Mouse (Mus musculus): Measurements from ENCODE around the gene Msrb2. TPM values are rescaled to one million over a fixed set of nuclear protein-coding genes. Genes with fewer than 3 reads are reported as not detected.

Gene Msrb2
- total RNA-seq (2021): 10 to 100 TPM; 25.2 to 27.6 TPM
- long read RNA-seq, experiment 1, transcript Msrb2-201 (5 exons, 1,196 nt): major isoform, 61 of 83 reads
- long read RNA-seq, experiment 1, partial matches to known transcripts: 0 of 83 reads
- long read RNA-seq, experiment 1, other reads (novel, unspliced or antisense): 22 of 83 reads
- long read RNA-seq, experiment 2, transcript Msrb2-201 (5 exons, 1,196 nt): major isoform, 40 of 51 reads
- long read RNA-seq, experiment 2, partial matches to known transcripts: 1 of 51 reads
- long read RNA-seq, experiment 2, other reads (novel, unspliced or antisense): 10 of 51 reads

DNA sequence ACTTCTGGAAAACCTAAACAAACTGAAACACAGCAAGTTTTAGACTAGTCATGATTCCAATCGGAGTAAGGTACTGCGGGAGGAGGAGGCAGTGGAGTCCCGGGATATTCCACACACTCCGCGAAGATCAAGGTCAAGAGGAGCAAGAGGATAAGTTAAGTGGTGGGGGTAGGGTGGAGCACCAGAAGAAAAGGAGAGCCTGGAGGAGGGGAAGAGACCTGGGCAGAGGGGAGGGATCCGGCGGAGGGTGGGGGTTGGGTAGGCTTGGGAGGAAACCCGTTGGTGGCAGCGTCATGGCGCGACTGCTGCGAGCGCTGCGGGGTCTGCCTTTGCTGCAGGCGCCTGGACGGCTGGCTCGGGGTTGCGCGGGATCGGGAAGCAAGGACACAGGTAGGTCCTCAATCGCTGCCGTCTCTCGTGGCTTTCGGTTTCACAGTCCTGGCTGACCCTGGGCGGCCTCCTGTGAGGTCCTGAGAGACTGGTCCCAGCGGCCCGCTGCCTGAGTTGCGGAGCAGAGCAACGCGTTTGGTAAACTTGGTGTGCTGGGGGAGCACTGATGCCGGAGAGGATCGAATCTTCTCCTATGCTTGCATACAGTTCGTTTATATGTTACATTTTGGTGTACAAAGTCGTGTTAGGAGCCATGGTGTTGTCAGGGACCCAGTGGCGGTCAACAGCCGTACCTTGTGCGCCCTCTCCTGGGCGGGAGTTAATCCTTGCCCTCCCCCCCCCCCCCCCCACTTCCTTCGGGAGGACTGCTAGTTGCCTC, at the start of gene Msrb2:
TSS of gene Msrb2 (plus strand) at position 51 of the 769 bp plus-strand sequence.
- peak; percentile 84 for DNase-seq

DNA sequence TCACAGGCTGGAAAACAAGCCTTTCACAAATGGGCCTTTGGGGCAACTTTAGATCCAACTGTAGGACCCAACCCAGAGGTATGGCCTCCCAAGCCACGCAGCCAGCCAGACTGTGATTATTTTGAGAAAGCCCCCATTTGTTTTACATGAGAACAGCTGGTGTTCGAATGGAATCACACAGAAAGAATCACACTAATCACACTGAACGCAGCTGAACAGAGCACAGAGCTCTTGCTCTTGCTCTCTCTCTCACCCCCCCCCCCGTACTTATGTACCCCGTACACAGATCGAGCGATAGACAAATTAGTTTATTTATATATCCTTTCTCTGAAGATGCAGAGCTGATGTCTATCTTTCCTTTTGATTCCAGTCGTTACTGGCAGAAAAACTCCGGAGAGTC, 48.8 kb upstream of the Msrb2 start:
- DNase-seq: no peak

GRCm38 (mm10) chr2:19326376-19326775, 44.9 kb upstream of the Msrb2 start:
- no peak for DNase-seq

GRCm38 (mm10) chr2:19327811-19328210, 43.4 kb upstream of the Msrb2 start:
- DNase-seq: no peak

DNA sequence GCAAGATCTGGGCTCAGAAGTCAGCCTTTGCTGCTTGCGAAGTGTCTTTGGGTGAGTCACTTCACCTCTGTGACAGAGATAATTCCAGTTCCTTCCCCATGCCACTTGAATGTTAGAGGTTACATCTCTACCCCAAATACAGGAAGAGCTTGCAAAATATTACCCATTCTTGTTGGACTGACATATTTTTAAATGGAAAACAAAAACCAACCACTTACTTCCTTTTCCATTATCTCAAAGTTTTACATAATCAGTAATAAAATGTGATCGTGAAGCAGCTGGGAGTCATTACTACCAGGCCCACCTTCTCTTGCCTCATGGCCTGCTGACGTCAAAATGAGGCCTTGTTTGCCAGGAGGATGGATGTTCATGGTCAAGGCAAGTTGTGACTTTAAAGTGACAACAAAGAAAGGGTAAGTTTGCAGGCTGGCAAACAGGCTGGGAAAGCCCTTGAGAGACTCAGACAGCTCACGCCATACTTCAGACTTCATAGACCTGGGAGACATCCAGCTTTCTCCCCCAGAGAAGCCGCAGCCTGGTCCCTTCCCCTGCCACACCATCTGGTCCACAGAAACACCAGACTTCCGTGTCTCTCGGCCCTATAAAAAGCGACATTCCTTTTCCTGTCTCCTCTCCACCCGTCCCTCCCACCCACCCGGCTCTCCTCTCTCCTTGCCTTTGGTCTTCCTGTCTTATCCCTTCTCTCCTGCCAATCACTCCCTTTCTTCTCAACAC, 27.2 kb upstream of the Msrb2 start:
- peak; percentile 26 for DNase-seq

GRCm38 (mm10) chr2:19344636-19345413, 26.4 kb upstream of the Msrb2 start:
- peak; percentile 91 for DNase-seq

- no peak for DNase-seq
Observed at GRCm38 (mm10) chr2:19345414-19345964, 25.8 kb upstream of the Msrb2 start.

DNA sequence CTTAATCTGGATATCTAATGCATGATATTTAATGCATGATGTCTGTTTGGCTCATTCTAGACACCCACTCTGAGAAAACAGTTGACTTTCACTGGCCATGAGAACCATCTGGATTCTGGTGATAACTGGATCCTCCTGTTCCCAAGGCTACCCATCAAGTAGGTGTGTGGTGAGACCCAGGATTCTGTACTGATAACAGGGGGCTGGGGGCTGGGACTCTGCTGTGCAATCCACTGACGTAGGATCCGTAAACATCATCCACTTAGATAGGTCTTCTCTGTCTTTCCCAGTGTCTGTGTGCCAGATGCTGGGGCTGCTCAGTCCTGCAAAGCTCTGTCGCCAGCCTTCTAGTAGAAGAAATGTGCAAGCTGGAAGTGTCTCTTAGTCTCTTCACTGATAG, 22.8 kb upstream of the Msrb2 start:
- no peak for DNase-seq

DNA sequence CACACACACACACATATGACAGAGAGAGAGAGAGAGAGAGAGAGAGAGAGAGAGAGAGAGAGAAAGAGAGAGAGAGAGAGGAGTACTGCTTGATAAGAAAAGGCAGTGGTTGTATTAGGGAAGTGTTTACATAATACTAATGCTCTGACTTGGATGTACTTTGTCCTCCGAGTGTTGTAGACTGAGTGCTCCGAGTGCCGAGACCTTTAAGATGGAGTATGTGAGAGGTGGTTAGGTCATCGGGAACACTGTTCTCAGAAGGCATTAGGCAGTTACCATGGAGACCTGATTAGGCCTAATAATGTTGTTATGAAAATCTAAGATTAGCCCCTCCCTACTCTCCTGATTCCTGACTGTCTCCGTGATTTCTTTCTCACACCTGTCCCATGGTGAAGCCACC, 21.1 kb upstream of the Msrb2 start:
- DNase-seq: no peak

DNA sequence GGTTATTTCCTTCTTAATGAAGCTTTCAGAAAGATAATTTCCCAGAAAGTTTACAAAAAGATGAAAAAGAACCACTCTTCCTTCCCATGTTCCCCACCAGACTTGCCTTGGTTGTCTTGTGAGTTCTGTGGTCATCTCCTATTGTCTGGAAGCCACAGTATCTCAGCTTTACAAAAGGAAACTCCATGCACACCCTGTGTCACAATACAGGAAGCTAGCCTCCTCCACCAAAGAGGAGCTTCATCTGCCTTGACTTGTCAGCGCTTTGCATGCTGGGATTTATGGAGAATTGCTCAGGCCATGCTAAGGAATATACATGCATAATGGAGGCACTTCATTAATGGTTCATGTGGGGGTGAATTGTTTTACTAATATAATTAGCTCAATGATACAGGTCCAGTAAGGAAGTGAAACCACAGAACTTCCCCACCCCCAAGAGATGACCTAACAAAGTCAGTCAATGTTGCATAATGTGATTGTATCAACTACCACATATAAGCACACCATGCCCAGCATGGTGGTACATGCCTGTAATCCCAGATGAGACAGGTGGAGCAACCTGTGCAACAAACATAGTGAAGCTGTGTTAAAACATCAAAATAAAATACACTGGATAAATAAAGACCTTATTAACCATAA, 19.5 kb upstream of the Msrb2 start:
- no peak for DNase-seq

DNA sequence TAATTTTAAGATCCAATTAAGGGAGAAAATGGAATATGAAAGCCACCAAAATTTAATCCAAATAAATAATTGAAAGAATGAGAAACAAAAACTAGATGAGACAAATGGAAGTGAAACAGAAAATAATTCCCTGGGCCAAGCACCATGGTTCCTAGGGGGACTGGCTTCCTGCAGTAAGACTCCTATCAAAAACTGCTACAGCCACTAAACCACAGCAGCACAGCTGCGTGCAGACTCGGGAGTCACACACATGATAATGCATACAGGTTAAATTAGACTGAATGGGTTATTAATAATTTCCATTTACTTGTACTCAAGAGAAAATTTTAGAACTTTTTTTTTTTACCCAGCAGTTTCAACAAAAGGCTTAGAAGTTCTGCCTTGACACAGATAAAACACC, 18.1 kb upstream of the Msrb2 start:
- DNase-seq: no peak

GRCm38 (mm10) chr2:19362880-19363279, 8.4 kb upstream of the Msrb2 start:
- no peak for DNase-seq

DNA sequence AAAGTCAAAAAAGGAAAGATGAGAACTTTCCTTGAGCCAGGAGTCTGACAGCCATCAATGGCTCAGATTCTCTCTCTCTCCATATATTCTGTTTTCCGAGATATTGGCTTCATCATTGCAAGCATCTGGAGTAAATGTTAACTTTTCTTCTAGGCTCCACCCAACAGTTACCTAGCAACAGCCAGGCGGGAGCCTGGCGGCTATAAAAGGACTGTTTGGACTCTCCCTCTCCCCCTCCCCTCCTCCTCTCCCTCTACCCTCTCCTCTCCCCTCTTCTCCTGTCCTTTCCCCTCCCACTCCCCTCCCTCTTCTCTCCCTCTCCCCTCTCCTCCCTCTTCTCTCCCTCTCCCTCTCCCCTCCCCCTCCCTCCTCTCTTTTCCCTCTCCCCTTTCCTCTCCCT, 4.8 kb upstream of the Msrb2 start:
- no peak for DNase-seq

GRCm38 (mm10) chr2:19367114-19367513, 4.1 kb upstream of the Msrb2 start:
- no peak for DNase-seq

DNA sequence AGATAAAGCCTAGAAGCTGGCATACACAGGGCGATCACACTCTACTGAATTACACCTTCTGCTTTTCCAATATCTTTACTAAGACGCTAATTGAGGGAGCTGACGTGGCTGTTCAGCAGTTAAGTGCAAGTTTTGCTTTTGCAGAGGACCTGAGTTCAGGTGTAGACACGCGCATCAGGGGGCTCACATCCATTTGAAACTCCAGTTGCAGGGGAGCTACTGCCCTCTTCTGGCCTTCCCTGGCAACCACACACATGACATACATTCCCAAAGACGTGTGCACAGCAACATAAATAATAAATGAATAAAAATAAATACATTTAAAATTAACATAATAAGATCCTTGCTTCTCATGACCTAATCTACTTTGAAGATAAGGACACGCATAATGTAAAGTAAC, 2.5 kb downstream of the Msrb2 start:
- DNase-seq: no peak

GRCm38 (mm10) chr2:19380446-19380950, 9.3 kb downstream of the Msrb2 start:
- DNase-seq: no peak

DNA sequence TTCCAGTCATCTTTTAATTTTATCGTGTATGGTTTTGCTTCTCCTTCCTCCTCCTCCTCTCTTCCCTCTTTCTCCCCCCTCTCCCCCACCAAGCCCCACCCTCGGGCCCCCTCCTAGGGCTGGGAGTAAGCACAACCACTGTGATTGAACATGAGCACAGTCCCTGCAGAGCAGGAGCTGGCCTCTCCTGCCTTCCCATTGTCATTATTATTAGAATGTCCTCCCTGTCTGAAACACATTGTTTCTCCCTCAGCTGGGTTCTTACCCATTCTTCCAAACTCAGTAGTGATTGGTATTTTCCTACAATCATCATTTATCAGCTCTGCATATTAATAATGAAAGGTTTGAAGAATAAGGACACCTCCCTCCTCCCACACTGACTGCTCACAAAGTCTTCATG, 9.7 kb downstream of the Msrb2 start:
- DNase-seq: no peak

DNA sequence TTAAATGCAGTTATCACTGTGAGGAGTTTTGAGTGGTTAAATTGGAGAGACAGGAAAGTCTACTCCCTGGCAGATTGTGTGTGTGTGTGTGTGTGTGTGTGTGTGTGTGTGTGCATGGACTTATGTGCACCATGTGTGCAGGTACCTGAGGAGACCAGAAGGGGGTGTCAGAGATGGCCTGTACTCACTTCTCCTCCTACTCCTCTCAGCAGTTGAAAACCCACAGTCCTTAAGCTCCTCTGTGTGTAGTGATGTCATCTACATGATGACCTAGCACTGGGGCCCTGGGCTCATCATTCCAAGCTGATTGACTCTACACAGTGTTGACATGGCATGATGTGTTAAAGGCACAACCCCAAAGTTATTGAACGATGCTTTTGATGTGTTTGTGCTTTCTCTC, 11.0 kb downstream of the Msrb2 start:
- DNase-seq: no peak

- DNase-seq: no peak
Observed at GRCm38 (mm10) chr2:19383006-19383405, 11.8 kb downstream of the Msrb2 start.

DNA sequence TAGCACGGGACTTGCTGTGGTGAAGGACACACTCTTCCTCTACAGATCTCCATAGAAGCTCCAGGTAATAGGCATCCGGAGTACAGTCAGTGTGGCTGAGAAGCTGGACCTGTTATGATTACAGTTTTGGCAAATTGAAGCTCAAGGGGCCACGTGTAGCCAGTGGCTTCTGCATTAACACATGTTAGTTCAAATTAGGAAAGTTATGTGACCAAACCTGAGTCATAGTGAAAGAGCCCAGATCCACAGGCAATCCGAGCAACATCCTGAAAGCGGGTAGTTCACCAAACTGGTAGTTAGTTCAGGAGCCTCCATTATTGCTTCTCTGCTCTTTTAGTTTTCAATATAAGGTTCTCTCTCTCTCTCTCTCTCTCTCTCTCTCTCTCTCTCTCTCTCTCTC, 14.5 kb downstream of the Msrb2 start:
- no peak for DNase-seq
